Mouse (Mus musculus) heart, adult 11 months (tissue): ENCODE results near the gene Cnppd1.

Experiments used
- DNase-seq: peaks from one replicate; pipeline ENCODE4 v3.0.0; 2022

Cnppd1 gene

DNA sequence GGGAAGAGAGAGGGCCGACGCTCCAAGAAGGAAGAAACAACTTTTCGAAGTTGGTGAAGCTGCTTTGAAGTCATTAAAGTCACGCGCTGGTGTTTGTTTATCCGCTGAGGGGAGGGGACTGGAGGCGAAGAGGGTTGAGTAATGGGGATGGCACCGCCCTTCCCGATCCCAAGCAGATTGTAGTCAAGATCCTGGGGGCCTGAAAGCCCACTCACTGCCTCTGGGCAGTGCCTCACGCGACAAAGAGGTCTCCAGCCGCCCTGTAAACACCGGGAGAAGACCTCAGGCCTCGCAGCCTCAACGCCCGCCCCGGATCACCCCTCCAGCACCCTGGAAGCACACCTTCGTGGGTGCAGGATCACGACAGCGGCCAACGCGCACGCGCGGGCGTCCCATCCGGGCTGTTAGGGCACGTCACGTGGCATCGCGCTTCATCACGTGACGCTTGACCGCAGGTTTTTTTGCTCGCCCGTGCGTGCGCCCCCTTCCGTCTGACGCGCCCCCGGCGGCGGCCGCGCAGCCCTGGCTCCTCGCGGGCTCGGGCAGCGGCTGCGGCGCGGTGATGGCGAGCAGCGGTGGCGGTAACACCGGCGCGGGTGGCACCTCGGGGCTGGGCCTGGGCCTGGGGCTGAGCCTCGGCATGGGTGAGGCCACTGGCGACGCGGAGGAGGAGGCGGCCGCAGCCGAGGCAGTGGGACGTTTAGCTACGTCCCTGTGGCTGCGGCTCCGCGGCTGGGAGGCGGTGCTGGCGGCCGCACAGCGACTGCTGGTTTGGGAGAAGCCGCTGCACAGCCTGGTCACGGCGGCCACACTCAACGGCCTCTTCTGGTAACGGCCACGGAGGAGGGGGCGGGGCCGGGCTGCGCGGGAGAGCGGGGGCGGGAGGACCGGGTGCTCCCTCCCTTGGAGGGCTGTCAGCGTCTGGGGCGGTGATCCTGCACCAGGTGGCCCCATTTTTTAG lies at the start of gene Cnppd1, which contains the start of gene Retreg2:
Gene Cnppd1 (minus strand): TSS at position 411 of the 961 bp plus-strand sequence.
Gene Retreg2 (plus strand): TSS at position 478 of the 961 bp plus-strand sequence.
- DNase-seq: peak; percentile 100

DNA sequence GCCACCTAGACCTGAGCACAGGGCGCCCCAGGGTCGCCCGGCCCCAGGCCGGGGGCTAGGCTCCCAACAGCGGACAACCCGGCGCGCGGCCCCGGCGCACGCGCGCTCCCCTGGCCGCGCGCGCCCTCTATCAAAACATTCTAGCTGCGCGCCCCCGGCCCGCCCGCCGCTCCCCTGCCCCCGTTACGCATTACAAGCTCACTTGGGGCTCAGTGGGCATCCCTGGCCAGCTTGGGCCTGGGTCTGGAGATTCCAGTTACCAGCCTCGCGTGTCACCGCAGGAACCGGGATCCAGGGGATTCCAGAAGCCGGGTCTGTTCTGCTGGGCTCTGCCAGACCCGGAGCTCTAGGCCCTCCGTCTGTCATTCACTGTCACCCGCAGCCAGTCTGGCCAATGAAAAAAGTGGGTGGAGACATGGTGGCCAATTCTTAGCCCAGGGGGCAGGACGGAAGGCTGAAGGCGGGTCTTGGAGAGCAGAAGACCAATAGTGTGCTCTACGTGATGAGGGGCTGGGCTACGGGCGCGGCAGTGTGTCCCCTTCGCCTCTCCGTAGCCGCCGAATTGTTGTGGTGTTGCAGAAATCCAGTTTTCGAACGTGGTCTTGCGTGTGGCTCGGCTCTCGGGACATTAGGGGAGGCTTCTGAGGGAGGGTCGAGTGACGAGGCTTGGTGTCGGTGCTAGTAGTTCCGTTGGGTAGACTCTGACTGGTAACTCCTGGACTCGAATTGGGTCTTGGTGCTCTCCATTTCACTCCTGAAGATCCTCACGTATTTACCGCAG lies 49.3 kb upstream of the Cnppd1 start, which contains the start of the genes Ankzf1 and Atg9a:
Gene Ankzf1 (plus strand): TSS at position 530 of the 781 bp plus-strand sequence.
Gene Atg9a (minus strand): TSS at position 575 of the 781 bp plus-strand sequence.
- peak; percentile 100 for DNase-seq

DNA sequence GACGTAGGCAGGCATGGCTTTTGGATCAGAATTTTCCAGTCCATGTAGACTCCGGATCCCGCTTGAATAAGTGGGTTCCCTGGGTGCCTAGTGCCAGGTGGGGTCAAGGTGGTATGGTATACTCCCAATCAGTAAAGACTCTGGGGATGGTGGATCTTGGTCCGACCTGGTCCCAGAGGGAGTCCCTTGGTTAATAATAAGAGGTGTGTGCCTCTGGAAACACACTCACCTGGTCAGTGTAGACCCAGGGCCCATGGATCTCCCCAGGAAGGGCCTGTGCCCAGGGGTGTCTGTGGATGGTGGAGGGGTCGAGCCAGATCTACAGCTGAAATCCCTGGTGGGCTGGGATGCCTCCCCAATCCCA lies 48.7 kb upstream of the Cnppd1 start:
- no peak for DNase-seq

DNA sequence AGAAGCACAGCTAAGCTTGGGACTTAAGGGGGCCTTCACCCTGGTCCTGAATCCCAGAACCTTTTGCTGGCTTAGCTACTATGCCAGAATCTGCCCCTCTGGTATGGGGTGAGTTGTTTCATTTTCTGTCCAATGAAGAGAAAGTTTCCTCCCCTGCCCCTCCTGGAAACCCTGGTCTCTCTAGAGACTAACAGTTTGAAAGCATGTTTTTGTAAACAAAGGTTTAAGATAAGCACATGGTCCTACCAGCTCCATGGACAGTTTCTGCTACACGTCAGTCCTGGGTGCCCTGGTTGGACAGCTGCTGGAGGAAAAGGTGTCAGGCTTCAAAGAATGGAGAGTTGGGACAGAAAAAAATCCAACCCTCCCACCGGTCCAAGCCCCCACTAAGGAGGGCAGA lies 48.1 kb upstream of the Cnppd1 start:
- DNase-seq: peak; percentile 89

DNA sequence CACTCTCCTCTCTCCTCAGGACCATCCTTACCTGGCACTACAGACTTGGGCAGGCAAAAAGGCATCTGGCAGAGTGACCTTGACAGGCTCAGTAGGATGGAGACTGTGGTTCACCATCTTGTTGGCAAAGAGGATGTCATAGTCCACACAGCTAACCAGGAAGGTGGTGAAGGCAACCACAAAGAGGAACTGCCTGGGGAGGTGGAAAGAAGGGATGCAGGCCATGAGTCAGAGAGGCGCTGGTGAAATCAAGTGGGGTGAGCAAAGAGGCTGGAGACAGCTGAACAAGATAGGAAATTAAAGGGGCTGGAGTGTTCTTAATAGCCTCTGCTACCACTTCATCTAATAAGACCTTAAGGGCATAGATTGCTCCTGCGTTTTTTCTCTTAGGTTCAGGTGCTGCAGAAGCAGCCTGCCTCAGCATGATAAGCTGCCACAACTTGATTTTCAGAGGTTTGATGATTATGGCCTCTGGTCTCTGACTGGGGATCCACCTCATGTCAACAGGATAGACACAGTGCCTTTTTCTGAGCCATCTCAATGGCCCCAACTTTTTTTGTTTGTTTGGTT lies 45.5 kb upstream of the Cnppd1 start:
- DNase-seq: no peak

DNA sequence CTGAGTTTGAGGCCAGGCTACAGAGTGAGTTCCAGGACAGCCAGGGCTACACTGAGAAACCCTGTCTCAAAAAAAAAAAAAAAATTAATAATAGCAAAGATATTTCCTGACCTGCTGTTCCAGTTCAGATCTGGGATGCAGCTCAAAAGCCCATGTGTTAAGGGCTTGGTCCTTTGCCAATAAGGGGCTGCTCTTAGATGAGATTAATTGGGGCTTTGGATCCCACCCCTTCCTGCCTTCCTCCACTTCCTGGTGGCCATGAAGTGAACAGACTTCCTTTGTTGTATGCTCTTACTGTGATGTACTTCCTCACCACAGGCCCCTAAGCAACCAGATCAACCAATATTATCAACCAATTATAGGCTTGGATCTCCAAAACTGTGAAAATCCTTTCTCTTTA lies 44.6 kb upstream of the Cnppd1 start:
- no peak for DNase-seq

DNA sequence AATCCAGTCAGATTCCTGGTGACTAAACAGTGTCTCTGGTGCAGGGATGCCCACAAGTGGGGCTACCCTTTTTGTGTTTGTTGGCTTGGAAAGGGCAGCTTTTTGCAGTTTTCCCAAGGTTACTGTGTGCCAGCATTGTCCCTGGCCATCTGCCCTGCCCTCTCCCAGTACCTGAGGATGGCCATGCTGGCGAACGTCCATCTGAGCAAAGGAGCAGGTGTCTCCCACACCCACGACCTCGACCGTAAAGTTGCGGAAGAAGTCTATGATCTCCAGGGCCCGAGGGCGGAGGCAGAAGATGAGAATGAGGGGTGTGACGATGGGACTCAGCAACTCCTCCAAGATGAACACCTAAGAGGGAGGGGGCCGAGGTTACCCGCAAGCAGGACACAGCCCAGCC lies 43.0 kb upstream of the Cnppd1 start:
- DNase-seq: no peak

DNA sequence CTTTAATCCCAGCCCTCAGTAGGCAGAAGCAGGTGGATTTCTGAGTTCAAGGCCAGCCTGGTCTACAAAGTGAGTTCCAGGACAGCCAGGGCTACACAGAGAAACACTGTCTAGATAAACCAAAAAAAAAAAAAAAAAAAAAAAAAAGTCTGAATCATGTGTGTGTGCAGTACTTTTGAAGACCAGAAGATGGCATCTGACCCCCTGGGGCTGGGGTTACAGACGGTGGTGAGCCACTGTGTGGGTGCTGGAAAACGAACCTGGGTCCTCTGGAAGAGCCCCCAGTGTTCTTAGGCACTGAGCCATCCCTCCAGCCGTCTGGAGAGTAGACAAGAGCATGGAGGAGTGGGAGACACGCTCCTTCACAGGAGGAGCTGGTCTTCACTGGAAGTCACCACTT lies 39.6 kb upstream of the Cnppd1 start:
- DNase-seq: no peak

DNA sequence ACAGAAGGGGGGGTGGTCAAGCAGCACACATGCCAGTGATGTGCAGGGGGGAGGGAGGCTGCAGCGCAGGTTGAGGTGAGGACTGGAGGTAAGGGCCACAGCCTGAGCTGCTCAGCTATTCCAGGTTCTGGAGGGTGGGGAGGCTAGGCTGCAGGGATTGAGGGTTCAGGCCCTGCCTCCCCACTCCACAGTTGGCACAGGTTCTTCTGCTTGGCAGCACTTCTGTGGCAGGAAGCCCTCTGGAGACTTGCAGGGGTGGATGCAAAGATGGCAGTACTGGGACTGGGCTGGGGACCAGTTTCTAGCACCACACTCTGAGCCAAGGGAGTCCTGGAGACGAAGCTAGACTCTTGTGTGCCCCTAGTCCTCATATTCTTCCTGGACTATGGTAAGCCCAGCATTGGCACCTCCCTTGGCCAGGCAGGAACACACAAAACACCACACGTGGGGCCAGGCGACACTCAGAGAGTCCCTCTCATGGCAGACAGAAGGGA lies 38.9 kb upstream of the Cnppd1 start:
- DNase-seq: peak; percentile 90

DNA sequence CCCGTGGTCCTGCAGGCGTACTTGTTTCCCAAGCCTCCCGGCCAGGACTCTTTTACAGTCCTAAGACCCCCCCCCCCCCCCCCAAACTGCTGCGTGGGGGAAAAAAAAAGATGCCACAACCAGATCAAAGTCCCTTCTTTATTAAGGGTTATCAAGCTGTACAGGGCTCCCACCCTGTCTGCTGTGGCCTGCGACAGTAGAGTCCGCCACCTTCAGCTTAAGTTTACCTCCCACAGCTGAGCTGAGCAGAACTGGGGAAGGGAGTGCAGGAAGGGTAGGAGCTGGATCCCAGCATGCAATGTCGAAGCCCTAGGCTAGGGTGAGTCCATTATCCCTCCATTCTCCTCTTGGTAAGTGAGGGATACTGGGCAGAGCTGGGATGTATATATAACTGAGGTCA lies 38.2 kb upstream of the Cnppd1 start:
- no peak for DNase-seq

DNA sequence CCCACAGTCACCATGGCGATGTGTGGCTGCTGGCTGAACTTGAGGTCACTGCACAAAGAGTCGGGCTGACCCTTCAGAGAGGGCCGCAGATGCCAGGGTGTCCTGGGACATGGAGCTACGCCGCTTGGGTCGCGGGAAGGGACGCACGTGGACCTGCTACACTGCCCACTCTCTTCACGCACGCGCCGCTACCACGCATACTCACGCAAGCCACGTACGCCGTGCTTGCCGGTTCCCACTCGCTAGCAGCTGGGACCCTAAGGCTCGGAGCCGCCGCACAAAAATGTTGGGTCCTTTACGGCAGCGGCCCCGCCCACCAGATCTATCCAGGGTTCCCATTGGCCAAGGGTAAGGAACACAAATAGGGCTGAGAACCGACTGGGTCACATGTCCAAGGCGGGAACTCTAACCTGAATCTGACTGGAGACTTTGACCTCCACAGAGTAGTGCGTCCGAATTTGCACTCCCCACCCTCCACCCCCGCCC lies 37.6 kb upstream of the Cnppd1 start, which contains the start of gene Abcb6:
Gene Abcb6 (minus strand): TSS at position 288 of the 486 bp plus-strand sequence.
- DNase-seq: peak; percentile 99

DNA sequence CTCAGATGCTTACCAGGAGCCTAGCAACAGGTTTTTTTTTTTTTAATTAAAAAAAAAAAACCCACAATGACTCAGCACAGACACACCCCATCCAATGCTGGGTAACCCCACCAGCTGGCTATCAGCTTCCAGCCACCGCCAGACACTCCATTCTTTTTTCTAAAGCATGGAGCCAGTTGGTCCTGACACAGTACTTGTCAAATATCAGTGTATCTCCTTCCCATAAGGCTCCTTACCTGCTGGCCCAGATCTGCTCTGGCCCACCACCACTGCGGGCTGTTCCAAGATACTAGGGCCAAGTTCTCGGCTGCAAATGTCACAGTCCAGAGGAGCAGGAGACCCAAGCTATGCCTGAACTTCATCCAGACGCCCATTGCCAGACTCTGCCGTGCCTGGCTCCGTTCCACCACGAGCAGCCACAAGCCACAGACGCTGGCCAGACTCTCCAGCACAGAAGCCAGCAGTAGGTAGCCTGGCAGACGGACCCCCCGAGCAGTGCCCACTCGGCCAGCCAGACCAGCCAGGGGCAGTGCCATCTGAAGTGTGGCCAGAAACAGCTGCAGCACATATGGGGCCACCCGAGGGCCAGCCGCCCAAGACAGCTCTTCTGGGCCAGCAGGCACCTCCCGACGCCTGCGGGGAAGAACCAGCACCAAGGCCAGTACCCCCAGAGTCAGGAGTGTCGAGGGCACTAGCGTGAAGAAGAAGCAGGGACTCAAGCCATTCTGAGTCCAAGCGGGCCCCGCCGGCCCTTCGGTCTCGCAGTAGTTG lies 37.0 kb upstream of the Cnppd1 start:
- no peak for DNase-seq

DNA sequence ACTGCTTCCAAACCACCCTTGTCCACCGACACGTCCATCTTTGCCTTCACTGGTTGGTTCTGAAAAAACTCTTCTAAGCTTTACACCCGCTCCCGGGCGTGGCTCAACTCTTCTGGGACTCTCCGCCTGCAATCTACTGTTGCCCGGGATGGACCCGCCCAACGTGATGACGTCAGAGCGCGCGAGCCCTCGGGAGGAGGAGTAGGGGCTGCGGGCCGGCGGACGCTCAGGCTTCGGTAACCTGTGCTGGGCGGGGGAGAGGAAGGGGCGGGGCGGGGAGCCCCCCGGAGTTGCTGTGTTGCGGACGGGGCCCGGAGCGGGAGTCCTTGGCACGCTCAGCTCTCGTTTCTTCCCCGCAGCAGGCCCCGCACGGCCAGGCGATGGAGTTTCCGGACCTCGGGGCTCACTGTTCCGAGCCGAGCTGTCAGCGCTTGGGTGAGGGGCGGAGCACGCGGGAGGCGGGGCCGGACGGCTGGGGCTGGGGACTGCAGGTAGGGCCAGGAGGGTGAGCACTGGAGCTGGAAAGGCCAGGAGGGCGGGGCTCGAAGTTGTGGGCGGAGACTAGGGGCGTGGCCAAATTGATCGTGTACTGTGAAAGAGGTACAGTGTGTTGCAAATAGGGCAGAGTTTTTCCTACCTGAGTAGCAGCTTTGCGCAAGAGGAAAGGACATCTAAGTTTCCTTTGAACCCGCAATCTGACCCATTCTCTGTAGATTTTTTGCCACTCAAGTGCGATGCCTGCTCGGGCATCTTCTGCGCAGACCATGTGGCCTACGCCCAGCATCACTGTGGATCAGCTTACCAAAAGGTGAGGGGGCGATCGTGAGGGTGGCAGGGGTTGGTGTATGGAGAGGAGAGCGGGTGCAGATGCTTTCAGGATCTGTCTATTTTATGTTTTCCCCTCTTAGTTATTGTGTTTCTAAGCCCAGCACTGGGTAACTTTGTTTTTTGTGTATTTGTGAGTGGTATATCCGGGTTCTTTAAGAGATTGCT lies 26.3 kb upstream of the Cnppd1 start, which contains the start of gene Zfand2b:
Gene Zfand2b (plus strand): TSS at position 175 of the 993 bp plus-strand sequence.
- peak; percentile 100 for DNase-seq

DNA sequence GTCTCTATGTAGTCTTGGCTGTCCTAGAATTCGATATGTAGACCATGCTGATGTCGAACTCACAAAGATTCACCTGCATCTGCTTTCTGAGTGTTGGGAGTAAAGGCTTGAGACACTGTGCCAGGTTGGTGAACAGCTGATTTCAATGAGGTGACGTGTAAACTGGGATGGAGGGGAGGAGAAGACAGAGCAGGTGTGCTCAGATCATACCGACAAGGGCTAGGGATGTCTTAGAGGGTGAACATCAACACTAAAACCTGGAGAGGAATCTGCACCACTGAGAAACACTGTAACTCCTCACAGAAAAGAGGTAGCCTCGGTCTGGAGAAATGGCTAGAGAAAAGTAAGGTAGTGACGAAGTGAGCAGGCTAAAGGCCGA lies 25.6 kb upstream of the Cnppd1 start:
- DNase-seq: peak; percentile 90

DNA sequence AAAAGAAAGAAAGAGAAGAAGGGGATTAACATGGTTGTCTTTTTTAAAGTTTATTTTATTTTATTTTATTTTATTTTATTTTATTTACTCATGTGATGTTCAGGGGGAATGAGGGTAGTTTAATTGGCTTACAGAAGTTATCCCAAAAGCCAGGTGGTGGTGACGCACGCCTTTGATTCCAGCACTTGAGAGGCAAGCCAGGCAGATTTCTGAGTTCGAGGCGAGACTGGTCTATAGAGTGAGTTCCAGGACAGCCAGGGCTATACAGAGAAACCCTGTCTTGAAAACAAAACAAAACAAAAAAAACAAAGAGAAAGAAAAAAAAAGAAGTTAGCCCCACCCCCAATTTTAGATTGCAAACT lies 17.7 kb upstream of the Cnppd1 start:
- DNase-seq: no peak

DNA sequence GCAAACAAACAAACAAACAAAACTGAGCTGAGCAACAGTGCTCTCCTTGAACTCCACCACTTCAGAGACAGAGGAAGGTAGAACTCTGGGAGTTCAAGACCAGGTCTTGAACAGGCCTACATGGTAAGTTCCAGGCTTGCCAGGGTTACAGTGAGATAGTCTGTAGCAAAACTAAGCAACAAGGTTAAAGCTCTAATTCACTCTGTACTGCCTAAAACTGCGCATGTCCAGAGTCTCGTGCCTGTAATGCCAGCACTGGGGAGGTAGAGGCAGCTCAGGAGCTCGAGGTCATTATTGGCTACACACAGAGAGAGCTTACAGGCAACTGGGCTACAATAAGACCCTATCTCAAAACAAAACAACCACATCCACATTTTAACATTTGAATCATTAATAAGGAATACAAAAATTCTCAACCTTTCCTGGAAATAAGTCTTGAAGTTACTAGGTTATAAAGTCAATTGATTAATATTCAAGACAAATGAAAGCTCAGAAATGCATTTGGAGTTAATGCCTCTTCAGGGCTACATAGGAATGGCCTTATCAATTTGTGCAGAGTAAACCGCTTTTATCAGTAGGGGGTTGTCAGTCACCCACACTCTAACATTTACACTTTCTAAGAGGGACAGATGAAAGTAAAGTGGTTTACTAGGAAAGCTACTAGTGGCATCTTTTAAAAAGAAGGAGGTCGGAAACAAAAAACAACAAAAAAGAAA lies 17.2 kb upstream of the Cnppd1 start:
- DNase-seq: no peak

DNA sequence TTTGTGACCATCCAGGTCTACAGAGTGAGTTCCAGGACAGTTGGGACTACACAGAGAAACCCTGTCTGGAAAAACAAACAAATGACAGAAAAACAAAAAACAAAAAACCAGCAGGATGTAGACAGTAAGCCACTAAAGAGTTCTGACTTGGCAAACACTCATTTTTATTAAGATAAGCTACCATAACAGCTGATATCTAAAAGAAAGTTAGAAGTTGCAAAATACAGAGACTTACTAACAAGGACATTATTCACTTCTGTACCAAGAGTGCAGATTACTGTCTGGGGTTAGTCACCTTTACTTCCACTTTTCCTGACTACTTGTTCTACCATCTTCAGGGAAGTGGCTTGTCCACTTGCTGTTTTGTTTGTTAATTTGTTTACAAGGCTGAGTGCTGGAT lies 16.5 kb upstream of the Cnppd1 start:
- DNase-seq: no peak

DNA sequence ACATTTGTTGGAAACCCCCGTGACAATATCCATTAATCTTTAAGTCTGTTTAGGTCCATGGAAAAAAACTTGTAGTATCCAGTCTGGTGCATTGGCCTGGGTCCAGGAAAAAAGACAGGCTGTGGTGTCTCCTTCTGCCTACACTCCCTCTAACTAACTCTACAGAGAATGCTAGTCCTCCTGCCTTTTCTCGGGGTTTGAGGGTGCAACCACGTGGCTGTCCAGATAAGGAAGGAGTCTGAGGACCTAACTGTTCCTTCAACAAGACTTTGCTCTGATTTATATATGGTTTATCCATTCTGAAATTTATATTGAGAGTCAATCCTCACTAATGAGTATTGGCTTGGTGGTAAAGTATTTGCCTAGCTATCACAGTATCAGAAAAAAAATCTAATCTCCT lies 13.3 kb upstream of the Cnppd1 start:
- DNase-seq: no peak

DNA sequence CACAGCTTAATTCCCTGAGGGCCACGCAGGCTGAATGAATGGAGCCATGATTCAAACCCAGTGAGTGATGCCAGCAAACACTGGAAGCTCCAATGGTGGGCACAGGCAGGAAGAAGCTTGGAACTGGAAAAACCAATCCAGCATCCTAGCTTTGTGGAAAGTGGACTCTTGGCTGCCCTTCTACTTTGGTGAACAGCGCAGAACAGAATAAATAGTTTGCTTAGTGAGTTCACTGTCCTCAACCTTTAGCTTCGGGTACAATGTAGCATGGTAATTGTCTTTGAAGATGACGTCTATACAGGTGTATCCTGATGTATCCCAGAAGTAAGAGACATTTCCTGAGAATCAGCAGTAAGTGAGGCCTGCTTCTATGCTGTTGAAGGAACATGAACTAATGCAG lies 6.2 kb upstream of the Cnppd1 start:
- no peak for DNase-seq
